In genomic region chr16:21787516-21788353, GRCm38 (mm10) we compare ENCODE assay signal across 8 mouse cellular contexts. TPM values are rescaled to one million over a fixed set of nuclear protein-coding genes. Genes with fewer than 3 reads are reported as not detected.
DNase-seq lines count a peak whose midpoint lies in the region; ATAC-seq lines count a peak whose summit lies in the region.

Ehhadh (minus strand) TSS chr16:21787807.

- H3K9me3 ChIP-seq in hindbrain, embryonic 10.5 days = no peaks in the 10 kb centered on the region

- DNase-seq in Muller cell, postnatal 12 days (ENCODE audit: inconsistent ontology term) = peak; percentile 77
- peak; percentile 71 for DNase-seq in cerebellum, adult 9-10 months
- DNase-seq in hindbrain, embryonic 10.5 days (ENCODE audit: low spot score) = peak; percentile 61
- DNase-seq in layer of hippocampus, postnatal 10 days (ENCODE audit: low spot score in 2 of 2) = peak; percentile 24 to 34
- DNase-seq in lung, postnatal 25 days (ENCODE audit: low spot score) = peak; percentile 75
- DNase-seq in ovary, postnatal 36 days (ENCODE audit: low spot score) = peak; percentile 75
- DNase-seq in thymus, postnatal 4 days = peak; percentile 73

- peak within 1 kb of the TSS; percentile 75 for H3K27ac ChIP-seq in hindbrain, embryonic 10.5 days

- WGBS in hindbrain, embryonic 10.5 days = 9% methylated on average over 28 of the region's 28 CpGs

- peak; percentile 95; the same call in 1 of the 2 replicates for ATAC-seq in frontal cortex, adult (ENCODE audit: low TSS enrichment)

- peaks cover 16% of the 10 kb centered on the region for H3K4me1 ChIP-seq in hindbrain, embryonic 10.5 days (replicated peaks)

- peak within 1 kb of the TSS; percentile 59 for H3K4me3 ChIP-seq in hindbrain, embryonic 10.5 days

- H3K36me3 ChIP-seq in hindbrain, embryonic 10.5 days = no peaks in the 10 kb centered on the region

- peaks cover 4% of the 10 kb centered on the region; the same call in 1 of the 2 replicates for H3K27me3 ChIP-seq in hindbrain, embryonic 10.5 days (ENCODE audit: insufficient read depth, poor library complexity, severe bottlenecking)

RNA-seq across cellular contexts. Expression of gene Ehhadh, which starts in this region (rescaled TPM):
- 1.5 and 1.7 TPM in 2 replicates for polyA plus RNA-seq in hindbrain, embryonic 10.5 days (2016; fragmentation: Nextera tagmentation; extraction: Ambion mirVana)
- 1 to 10 TPM; 1.1 to 1.2 TPM for total RNA-seq in layer of hippocampus, postnatal 10 days (2021)

Comparison
In these comparisons a context has a peak if more than half of its experiments do, and no peak if none do; other contexts are left out.
1. Peak in every context shown above with its lines: DNase-seq, ATAC-seq, H3K4me3 ChIP-seq and H3K27ac ChIP-seq.